Mouse (Mus musculus): ENCODE results near the gene Zfp445.

DNA sequence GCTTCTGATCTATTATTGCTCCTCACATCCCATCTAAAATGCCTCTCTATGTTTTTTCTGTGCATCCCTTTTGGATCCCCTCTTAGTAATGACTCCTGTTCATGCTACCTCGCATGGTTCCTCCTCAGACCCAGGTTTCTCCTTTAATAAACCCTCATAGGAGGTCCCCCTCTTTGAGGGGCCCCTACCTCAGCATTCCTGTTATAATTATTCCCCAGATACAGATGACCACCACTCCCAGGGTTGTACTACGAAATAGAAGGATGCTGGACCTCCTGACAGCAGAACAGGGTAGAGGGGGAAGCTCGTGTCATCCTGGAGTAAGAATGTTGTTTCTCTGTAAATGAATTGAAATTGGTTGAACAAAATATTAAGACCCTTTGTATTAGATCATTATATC is 19.6 kb upstream of the Zfp445 start, which contains the start of gene Zkscan7:
- TF ChIP-seq CTCF (IDR thresholded peaks at IDR 0.05; ENCODE audit: low read depth, low read length) (no peak), GATA1 (IDR thresholded peaks at IDR 0.05; ENCODE audit: borderline replicate concordance, low read length) (no peak)
